Mouse (Mus musculus): ENCODE measurements around the gene Foxc2. TPM values are rescaled to one million over a fixed set of nuclear protein-coding genes. Genes with fewer than 3 reads are reported as not detected.

The Foxc2 gene
- total and polyA plus RNA-seq, 2 experiments from 2014 or later: 2.6 to 10.9 TPM

- Histone ChIP-seq H3K27me3 (ENCODE audit: insufficient read depth, low read length) (peaks cover 87% of the 10 kb centered on the region), H3K9me3 (ENCODE audit: low read length) (no peaks in the 10 kb centered on the region), H3K36me3 (ENCODE audit: insufficient read depth, low read length) (no peaks in the 10 kb centered on the region), H3K4me2 (ENCODE audit: low read depth, low read length, poor library complexity, severe bottlenecking) (no peak overlapping the region), H3K9ac (replicated peaks; ENCODE audit: low read length, poor library complexity, severe bottlenecking) (no peak overlapping the region), H3K4me1 (ENCODE audit: insufficient read depth, low read length) (peaks cover 2% of the 10 kb centered on the region; the same call in 1 of the 2 replicates), H3K4me3 (ENCODE audit: low read depth, low read length) (no peak overlapping the region), H3K27ac (ENCODE audit: low read depth, low read length) (no peak overlapping the region)
- no peak for ATAC-seq (ENCODE audit: low FRiP score)
- 7% methylated on average over 12 of the region's 12 CpGs for WGBS
- no peak for TF ChIP-seq CTCF (IDR thresholded peaks at IDR 0.05)
- no peak for DNase-seq (ENCODE audit: low spot score)
Measured at GRCm38 (mm10) chr8:121119635-121120455, 3.9 kb downstream of the Foxc2 start.

- H3K27ac ChIP-seq (ENCODE audit: low read depth, low read length): no peak overlapping the region
- TF ChIP-seq CTCF (IDR thresholded peaks at IDR 0.05): no peak
- no peaks in the 10 kb centered on the region for H3K36me3 ChIP-seq (ENCODE audit: insufficient read depth, low read length)
- 8% methylated on average over 17 of the region's 17 CpGs for WGBS
- ATAC-seq (ENCODE audit: low FRiP score): no peak
- peaks cover 88% of the 10 kb centered on the region for H3K27me3 ChIP-seq (ENCODE audit: insufficient read depth, low read length)
- H3K4me3 ChIP-seq (ENCODE audit: low read depth, low read length): no peak overlapping the region
- H3K9me3 ChIP-seq (ENCODE audit: low read length): no peaks in the 10 kb centered on the region
- no peak for DNase-seq (ENCODE audit: low spot score)
- no peak overlapping the region for H3K4me2 ChIP-seq (ENCODE audit: low read depth, low read length, poor library complexity, severe bottlenecking)
- H3K9ac ChIP-seq (replicated peaks; ENCODE audit: low read length, poor library complexity, severe bottlenecking): no peak overlapping the region
- H3K4me1 ChIP-seq (ENCODE audit: insufficient read depth, low read length): peaks cover 2% of the 10 kb centered on the region; the same call in 1 of the 2 replicates
Measured at GRCm38 (mm10) chr8:121120456-121121419, 4.8 kb downstream of the Foxc2 start.

GRCm38 (mm10) chr8:121121704-121122103, 5.7 kb downstream of the Foxc2 start:
- Histone ChIP-seq H3K27me3 (ENCODE audit: insufficient read depth, low read length) (peaks cover 88% of the 10 kb centered on the region), H3K4me1 (ENCODE audit: insufficient read depth, low read length) (peaks cover 2% of the 10 kb centered on the region; the same call in 1 of the 2 replicates), H3K27ac (ENCODE audit: low read depth, low read length) (no peak overlapping the region), H3K36me3 (ENCODE audit: insufficient read depth, low read length) (no peaks in the 10 kb centered on the region), H3K9me3 (ENCODE audit: low read length) (no peaks in the 10 kb centered on the region), H3K4me2 (ENCODE audit: low read depth, low read length, poor library complexity, severe bottlenecking) (no peak overlapping the region), H3K4me3 (ENCODE audit: low read depth, low read length) (no peak overlapping the region), H3K9ac (replicated peaks; ENCODE audit: low read length, poor library complexity, severe bottlenecking) (no peak overlapping the region)
- DNase-seq (ENCODE audit: low spot score) (no peak), ATAC-seq (ENCODE audit: low FRiP score) (no peak)
- WGBS: 4% methylated on average over 8 of the region's 8 CpGs
- no peak for TF ChIP-seq CTCF (IDR thresholded peaks at IDR 0.05)

GRCm38 (mm10) chr8:121122368-121122767, 6.4 kb downstream of the Foxc2 start:
- DNase-seq (ENCODE audit: low spot score) (no peak), ATAC-seq (ENCODE audit: low FRiP score) (no peak)
- WGBS: 4% methylated on average over 7 of the region's 7 CpGs
- Histone ChIP-seq H3K27me3 (ENCODE audit: insufficient read depth, low read length) (peaks cover 84% of the 10 kb centered on the region), H3K4me1 (ENCODE audit: insufficient read depth, low read length) (peaks cover 2% of the 10 kb centered on the region; the same call in 1 of the 2 replicates), H3K4me3 (ENCODE audit: low read depth, low read length) (no peak overlapping the region), H3K9ac (replicated peaks; ENCODE audit: low read length, poor library complexity, severe bottlenecking) (no peak overlapping the region), H3K4me2 (ENCODE audit: low read depth, low read length, poor library complexity, severe bottlenecking) (no peak overlapping the region), H3K9me3 (ENCODE audit: low read length) (no peaks in the 10 kb centered on the region), H3K36me3 (ENCODE audit: insufficient read depth, low read length) (no peaks in the 10 kb centered on the region), H3K27ac (ENCODE audit: low read depth, low read length) (no peak overlapping the region)
- no peak for TF ChIP-seq CTCF (IDR thresholded peaks at IDR 0.05)

- H3K4me2 ChIP-seq (ENCODE audit: low read depth, low read length, poor library complexity, severe bottlenecking): no peak overlapping the region
- H3K9me3 ChIP-seq (ENCODE audit: low read length): no peaks in the 10 kb centered on the region
- H3K36me3 ChIP-seq (ENCODE audit: insufficient read depth, low read length): no peaks in the 10 kb centered on the region
- no peak overlapping the region for H3K27ac ChIP-seq (ENCODE audit: low read depth, low read length)
- ATAC-seq (ENCODE audit: low FRiP score) (no peak), DNase-seq (ENCODE audit: low spot score) (no peak)
- no peak for TF ChIP-seq CTCF (IDR thresholded peaks at IDR 0.05)
- no peak overlapping the region for H3K9ac ChIP-seq (replicated peaks; ENCODE audit: low read length, poor library complexity, severe bottlenecking)
- H3K4me1 ChIP-seq (ENCODE audit: insufficient read depth, low read length): no peaks in the 10 kb centered on the region
- peaks cover 83% of the 10 kb centered on the region for H3K27me3 ChIP-seq (ENCODE audit: insufficient read depth, low read length)
- no peak overlapping the region for H3K4me3 ChIP-seq (ENCODE audit: low read depth, low read length)
- WGBS: 31% methylated on average over 2 of the region's 2 CpGs
Measured at GRCm38 (mm10) chr8:121123113-121123512, 7.1 kb downstream of the Foxc2 start.
